ENCODE assay signal across 27 mouse cellular contexts in genomic region chr19:40255561-40255960, GRCm38 (mm10). TPM values are rescaled to one million over a fixed set of nuclear protein-coding genes. Genes with fewer than 3 reads are reported as not detected.
DNase-seq lines count a peak whose midpoint lies in the region; ATAC-seq and TF ChIP-seq lines count a peak whose summit lies in the region.
"Had no signal": no experiment of that assay in that cellular context is flagged by ENCODE, and none has a peak within 500 bp of the region (broad histone marks: within the 10 kb centered on the region; RNA-seq: fewer than 3 reads in every experiment).

No protein-coding gene starts in this region.

- no peak for TF ChIP-seq EP300 in stomach, postnatal 0 days (optimal IDR thresholded peaks at IDR 0.05)

- TF ChIP-seq POLR2A in embryonic fibroblast, embryonic 13.5 days (IDR thresholded peaks at IDR 0.05; ENCODE audit: low read depth, low read length) = no peak

- H3K9ac ChIP-seq in heart, embryonic 15.5 days = no peak overlapping the region
- H3K9ac ChIP-seq in stomach, postnatal 0 days (ENCODE audit: low read length) = no peak overlapping the region
- H3K9ac ChIP-seq in forebrain, embryonic 12.5 days = no peak overlapping the region
- H3K9ac ChIP-seq: embryonic facial prominence, embryonic 15.5 days; forebrain, embryonic 13.5 days; hindbrain, embryonic 13.5 days; intestine, embryonic 15.5 days had no signal

- ATAC-seq in heart, embryonic 15.5 days (replicated peaks; ENCODE audit: insufficient number of reproducible peaks, insufficient read depth, low FRiP score, low read depth) = no peak
- ATAC-seq in stomach, postnatal 0 days (ENCODE audit: low FRiP score, low TSS enrichment) = no peak
- ATAC-seq in forebrain, embryonic 12.5 days (ENCODE audit: low FRiP score) = no peak
- ATAC-seq: CD4-positive, CD25-positive, alpha-beta regulatory T cell, adult 4 months; forebrain, embryonic 13.5 days; forebrain, embryonic 16.5 days; hindbrain, embryonic 16.5 days; intestine, embryonic 15.5 days had no signal

- H3K4me3 ChIP-seq in gastrocnemius, adult 2 months = no peak overlapping the region
- no peak overlapping the region for H3K4me3 ChIP-seq in heart, embryonic 15.5 days
- H3K4me3 ChIP-seq in embryonic fibroblast, embryonic 13.5 days (ENCODE audit: insufficient read depth, low read length) = no peak overlapping the region
- no peak overlapping the region for H3K4me3 ChIP-seq in stomach, postnatal 0 days (ENCODE audit: low read depth, low read length)
- no peak overlapping the region for H3K4me3 ChIP-seq in forebrain, embryonic 12.5 days (replicated peaks)
- H3K4me3 ChIP-seq: embryonic facial prominence, embryonic 15.5 days; erythroblast, embryonic 14.5 days; forebrain, embryonic 13.5 days; hindbrain, embryonic 10.5 days; hindbrain, embryonic 13.5 days; intestine, embryonic 15.5 days had no signal

- peak overlapping the region; percentile 35; the same call in 1 of the 2 replicates for H3K27ac ChIP-seq in gastrocnemius, adult 2 months
- H3K27ac ChIP-seq in heart, embryonic 15.5 days = peak overlapping the region; percentile 18; the same call in 1 of the 2 replicates
- peak overlapping the region; percentile 98 for H3K27ac ChIP-seq in embryonic fibroblast, embryonic 13.5 days (ENCODE audit: insufficient read depth, low read length)
- H3K27ac ChIP-seq in stomach, postnatal 0 days (replicated peaks) = peak overlapping the region; percentile 1; the same call in 1 of the 2 replicates
- no peak overlapping the region for H3K27ac ChIP-seq in forebrain, embryonic 12.5 days
- H3K27ac ChIP-seq: forebrain, embryonic 13.5 days; hindbrain, embryonic 10.5 days; hindbrain, embryonic 13.5 days; intestine, embryonic 15.5 days had no signal

- intact Hi-C loops in gastrocnemius, adult 2 months (cut with DNase I) = no loop called here
- intact Hi-C loops in heart, postnatal 10 days (cut with DNase I) = loop anchor here (2.0 kb wide), 1 partner anchor 15 kb away; the partner anchor contains the start of gene Pdlim1

- peaks cover 48% of the 10 kb centered on the region for H3K4me1 ChIP-seq in heart, embryonic 15.5 days (replicated peaks)
- H3K4me1 ChIP-seq in embryonic fibroblast, embryonic 13.5 days (ENCODE audit: control insufficient read depth, insufficient read depth, low read length) = peaks cover 25% of the 10 kb centered on the region
- no peaks in the 10 kb centered on the region; the same call in 1 of the 2 replicates for H3K4me1 ChIP-seq in stomach, postnatal 0 days (replicated peaks; ENCODE audit: control insufficient read depth, insufficient read depth)
- H3K4me1 ChIP-seq in forebrain, embryonic 12.5 days = no peaks in the 10 kb centered on the region
- H3K4me1 ChIP-seq: forebrain, embryonic 13.5 days; hindbrain, embryonic 13.5 days; intestine, embryonic 15.5 days had no signal

- H3K4me2 ChIP-seq in heart, embryonic 15.5 days = no peak overlapping the region
- no peak overlapping the region for H3K4me2 ChIP-seq in stomach, postnatal 0 days (replicated peaks; ENCODE audit: low read depth)
- H3K4me2 ChIP-seq in forebrain, embryonic 12.5 days = no peak overlapping the region
- H3K4me2 ChIP-seq: embryonic facial prominence, embryonic 15.5 days; forebrain, embryonic 13.5 days; heart, embryonic 11.5 days; hindbrain, embryonic 13.5 days; intestine, embryonic 15.5 days had no signal

- DNase-seq in gastrocnemius, adult 2 months = no peak
- no peak for DNase-seq in gastrocnemius, postnatal 4 days (ENCODE audit: low spot score in 2 of 2)
- DNase-seq in heart, postnatal 10 days = no peak
- DNase-seq in stomach, postnatal 0 days (ENCODE audit: low spot score) = no peak
- DNase-seq in kidney, adult 8-10 months = no peak
- DNase-seq: adrenal gland, adult 8-10 months; adrenal gland, postnatal 25 days; cerebellum, adult 11-12 months; cerebellum, adult 8-10 months; cerebellum, postnatal 10 days; gastrocnemius, postnatal 14 days; kidney, adult 11 months; kidney, adult 9 months had no signal

- TF ChIP-seq CTCF in gastrocnemius, adult 2 months (IDR thresholded peaks at IDR 0.05) = no peak
- TF ChIP-seq CTCF in embryonic fibroblast, embryonic 13.5 days (IDR thresholded peaks at IDR 0.05; ENCODE audit: borderline replicate concordance, insufficient read depth, low read length) = no peak
- TF ChIP-seq CTCF in stomach, postnatal 0 days (IDR thresholded peaks at IDR 0.05; ENCODE audit: low read depth) = no peak

- H3K36me3 ChIP-seq in heart, embryonic 15.5 days = peaks cover 15% of the 10 kb centered on the region
- H3K36me3 ChIP-seq in stomach, postnatal 0 days (ENCODE audit: control insufficient read depth, insufficient read depth, low read length) = no peaks in the 10 kb centered on the region
- H3K36me3 ChIP-seq in forebrain, embryonic 12.5 days (replicated peaks) = no peaks in the 10 kb centered on the region; the same call in 1 of the 2 replicates
- H3K36me3 ChIP-seq: embryonic facial prominence, embryonic 15.5 days; hindbrain, embryonic 10.5 days; hindbrain, embryonic 13.5 days; intestine, embryonic 15.5 days had no signal

- 62% methylated on average over 1 of the region's 1 CpGs for WGBS in heart, embryonic 15.5 days
- 23% methylated on average over 1 of the region's 1 CpGs for WGBS in stomach, postnatal 0 days
- WGBS in forebrain, embryonic 12.5 days = 74% methylated on average over 1 of the region's 1 CpGs

- H3K27me3 ChIP-seq in heart, embryonic 15.5 days = no peaks in the 10 kb centered on the region
- H3K27me3 ChIP-seq in stomach, postnatal 0 days (ENCODE audit: control insufficient read depth, insufficient read depth, low read length) = no peaks in the 10 kb centered on the region
- H3K27me3 ChIP-seq in forebrain, embryonic 12.5 days = no peaks in the 10 kb centered on the region
- H3K27me3 ChIP-seq: embryonic facial prominence, embryonic 15.5 days; forebrain, embryonic 13.5 days; hindbrain, embryonic 13.5 days; intestine, embryonic 15.5 days had no signal

- H3K9me3 ChIP-seq in heart, embryonic 15.5 days (replicated peaks) = no peaks in the 10 kb centered on the region
- no peaks in the 10 kb centered on the region for H3K9me3 ChIP-seq in stomach, postnatal 0 days (ENCODE audit: control insufficient read depth, low read length)
- no peaks in the 10 kb centered on the region for H3K9me3 ChIP-seq in forebrain, embryonic 12.5 days
- H3K9me3 ChIP-seq: embryonic facial prominence, embryonic 15.5 days; forebrain, embryonic 13.5 days; hindbrain, embryonic 10.5 days; hindbrain, embryonic 13.5 days; intestine, embryonic 15.5 days had no signal

RNA-seq across cellular contexts. Expression of gene Pdlim1, which starts 16.1 kb away (rescaled TPM):
- total RNA-seq in gastrocnemius, adult 2 months (2021) = 100 to 1,000 TPM in 1 of 2 experiments, 10 to 100 TPM in 1; 70.8 to 292 TPM
- total RNA-seq in gastrocnemius, postnatal 4 days (2021) = 100 to 1,000 TPM; 219 to 227 TPM
- polyA plus RNA-seq in heart, embryonic 15.5 days (2015; fragmentation: Nextera tagmentation; extraction: Ambion mirVana) = 245 and 283 TPM in 2 replicates
- total RNA-seq in heart, postnatal 10 days (2021) = 100 to 1,000 TPM; 235 to 249 TPM
- polyA plus RNA-seq in embryonic fibroblast, embryonic 13.5 days (2011; ENCODE audit: insufficient read length, low read depth, missing spikeins) = 121 and 212 TPM in 2 replicates
- polyA plus RNA-seq in stomach, postnatal 0 days (2015; fragmentation: Nextera tagmentation; extraction: Ambion mirVana) = 288 and 298 TPM in 2 replicates
- polyA plus RNA-seq in forebrain, embryonic 12.5 days (2016; fragmentation: Nextera tagmentation; extraction: Ambion mirVana) = 48.9 and 58.9 TPM in 2 replicates
- total RNA-seq: MEL had no signal
